Mouse (Mus musculus): ENCODE measurements at regions not wholly inside any gene's neighbourhood (a gene's known extent, or its start where the extent isn't known, plus 50 kb on each side); places are given as distances from the start of the nearest gene placed in this dataset.

DNA sequence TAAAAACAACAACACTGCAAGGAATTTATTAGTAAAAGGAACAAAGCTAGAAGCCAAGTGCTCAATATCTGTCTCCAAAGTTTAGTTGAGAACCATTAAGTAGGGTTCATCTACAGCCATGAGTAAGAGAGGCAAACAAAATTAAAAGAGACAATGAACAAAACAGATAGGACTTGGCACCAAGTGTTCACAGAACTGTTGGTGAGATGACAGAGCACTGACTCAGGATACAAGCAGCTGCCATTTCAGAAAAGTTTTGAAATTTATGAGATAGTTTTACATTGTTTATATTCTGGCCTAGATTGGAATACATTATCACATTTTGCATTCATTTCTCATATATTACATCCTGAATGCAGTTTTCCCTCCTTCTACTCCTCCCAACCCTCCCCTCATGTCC is 60.4 kb upstream of the Mbnl1 start:
- DNase-seq (ENCODE audit: low spot score): no peak

DNA sequence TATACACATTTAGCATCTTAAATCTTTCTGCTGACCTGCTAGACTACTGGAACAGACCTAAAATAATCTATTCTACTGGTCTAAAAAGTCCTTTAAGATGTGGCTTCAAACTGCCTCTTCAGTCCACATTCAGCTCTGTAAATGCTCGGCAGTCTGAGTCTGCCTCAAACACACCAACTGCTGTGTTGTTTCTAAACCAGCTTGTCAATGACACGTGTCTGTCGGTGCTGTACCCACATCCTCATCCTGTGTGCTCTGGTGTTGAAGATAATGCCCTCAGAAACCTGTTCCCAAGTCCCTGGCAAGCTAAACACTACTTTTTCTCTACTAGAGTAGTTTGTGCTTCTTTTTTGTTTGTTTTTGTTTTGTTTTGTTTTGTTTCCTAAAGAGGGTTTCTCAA is 58.9 kb upstream of the Mbnl1 start:
- no peak for DNase-seq (ENCODE audit: low spot score)

DNA sequence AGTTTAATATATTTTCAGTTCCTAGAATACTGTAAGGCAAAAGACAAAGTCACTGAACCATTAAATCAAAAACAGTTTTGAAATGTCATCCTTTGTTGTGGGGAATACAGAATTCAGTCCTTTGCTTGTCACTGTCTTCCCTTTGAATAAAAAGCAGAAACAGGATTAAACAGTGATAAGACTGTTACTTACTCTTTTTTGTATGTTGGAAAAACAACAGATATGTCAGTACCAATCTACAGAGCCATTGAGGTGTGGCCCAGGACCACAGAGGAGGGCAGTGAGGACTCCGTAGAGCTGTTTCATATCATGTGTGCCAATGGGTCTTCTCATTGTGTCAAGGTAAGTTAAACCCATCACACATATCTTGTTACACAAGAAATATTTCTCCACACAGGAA is 55.6 kb upstream of the Mbnl1 start:
- no peak for DNase-seq (ENCODE audit: low spot score)

DNA sequence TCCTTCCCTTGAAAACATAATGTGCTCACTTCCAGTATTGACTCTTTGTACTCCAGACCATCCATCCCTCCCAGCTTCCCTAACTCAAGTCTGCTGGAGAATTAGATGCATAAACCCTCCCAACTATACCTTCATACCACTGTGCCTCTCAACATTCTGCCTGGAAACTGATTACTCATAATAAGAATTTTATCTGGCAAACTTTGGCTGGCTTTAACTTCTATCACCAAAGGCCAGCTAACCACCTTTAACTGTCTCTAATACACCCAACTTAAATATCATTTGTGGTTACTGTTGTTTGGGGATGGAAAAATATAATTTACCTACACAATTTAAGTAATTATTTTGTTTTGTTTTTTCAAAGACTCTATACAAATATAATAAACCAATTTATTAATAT is 54.0 kb upstream of the Mbnl1 start:
- no peak for DNase-seq (ENCODE audit: low spot score)

DNA sequence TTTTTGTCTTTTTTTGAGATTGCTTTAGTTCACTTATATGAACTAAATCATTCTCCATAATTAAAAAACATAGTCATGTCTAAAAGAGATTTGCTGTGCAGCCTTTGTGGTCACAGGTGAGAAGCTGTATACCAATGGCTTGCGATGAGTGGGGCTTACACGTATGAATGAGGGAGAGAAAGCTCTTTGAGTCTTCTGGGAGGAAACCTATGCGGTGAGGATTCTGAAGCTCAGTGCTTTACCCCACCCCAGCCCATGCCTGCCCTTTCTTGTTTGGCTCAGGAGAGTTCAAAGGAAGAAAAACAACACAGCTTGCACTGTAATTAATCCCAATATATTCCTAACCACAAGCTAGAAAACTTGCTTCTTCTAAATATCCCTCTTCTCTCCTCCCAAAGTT is 53.4 kb upstream of the Mbnl1 start:
- DNase-seq (ENCODE audit: low spot score): no peak

Measured in ovary, postnatal 36 days (tissue).